Mouse (Mus musculus) naive thymus-derived CD4-positive, alpha-beta T cell, adult 2 months (primary cell): ENCODE data around the gene Dgki.

Experiments
- DNase-seq: peaks from one replicate; pipeline ENCODE4 v3.0.0-alpha.2; 2011; ENCODE audit warnings: low read depth

The Dgki gene

DNA sequence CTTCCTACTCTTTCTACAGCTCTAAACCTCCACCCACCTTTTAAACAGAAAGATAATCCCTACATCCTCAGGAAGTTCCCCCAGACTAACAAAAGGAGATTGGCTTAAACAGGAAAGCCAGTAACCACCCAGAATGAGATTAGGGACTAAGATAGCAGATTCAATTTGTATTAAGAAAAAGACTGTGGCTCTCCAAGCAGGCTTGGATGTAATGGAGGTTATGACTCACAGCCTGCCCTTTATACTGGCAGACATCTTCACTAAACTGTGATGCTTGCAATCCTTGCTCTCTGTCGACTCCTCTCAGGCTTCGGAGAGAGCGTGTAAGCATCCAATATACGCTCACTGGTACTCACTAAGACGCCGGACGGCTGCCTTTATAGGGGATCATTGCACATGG is 236.7 kb downstream of the Dgki start:
- DNase-seq, result no peak

DNA sequence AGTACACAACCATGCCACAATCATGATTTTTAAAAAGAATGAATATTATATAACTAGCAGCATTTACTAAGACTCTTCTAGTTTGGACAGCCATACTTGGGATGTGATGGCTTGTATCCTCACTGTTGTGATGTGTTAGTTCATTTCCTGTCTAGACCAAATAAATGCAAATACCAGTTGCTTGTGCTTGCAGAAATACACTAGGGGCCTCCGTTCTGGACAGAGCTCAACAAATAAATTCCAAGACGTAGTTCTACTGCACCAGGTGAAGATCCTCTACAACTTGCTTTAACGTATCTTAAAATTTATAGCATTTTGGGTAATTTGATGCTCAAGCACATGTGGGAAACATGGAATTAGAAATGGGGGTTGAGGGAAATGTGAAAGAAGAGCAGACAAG is 239.9 kb downstream of the Dgki start:
- DNase-seq, result no peak

DNA sequence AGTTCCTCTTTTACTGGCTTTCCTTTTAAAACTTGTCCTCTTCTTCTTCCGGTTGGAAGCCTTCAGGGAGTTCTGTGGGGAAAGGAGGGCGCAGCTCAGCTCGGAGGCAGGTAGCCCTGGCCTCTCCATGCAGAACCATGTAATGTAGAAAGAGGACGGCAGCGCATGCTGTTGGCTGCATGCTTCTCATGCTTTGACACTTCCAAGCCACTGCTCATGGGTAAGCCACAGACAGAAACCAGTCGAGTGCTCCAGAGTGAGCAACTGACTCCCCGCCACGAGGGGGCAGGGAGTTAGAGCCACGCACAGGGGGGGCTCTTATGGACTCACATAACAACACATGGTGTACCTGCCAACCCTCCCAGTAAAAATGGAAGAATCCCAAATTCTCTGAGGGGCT is 242.0 kb downstream of the Dgki start:
- no peak for DNase-seq

DNA sequence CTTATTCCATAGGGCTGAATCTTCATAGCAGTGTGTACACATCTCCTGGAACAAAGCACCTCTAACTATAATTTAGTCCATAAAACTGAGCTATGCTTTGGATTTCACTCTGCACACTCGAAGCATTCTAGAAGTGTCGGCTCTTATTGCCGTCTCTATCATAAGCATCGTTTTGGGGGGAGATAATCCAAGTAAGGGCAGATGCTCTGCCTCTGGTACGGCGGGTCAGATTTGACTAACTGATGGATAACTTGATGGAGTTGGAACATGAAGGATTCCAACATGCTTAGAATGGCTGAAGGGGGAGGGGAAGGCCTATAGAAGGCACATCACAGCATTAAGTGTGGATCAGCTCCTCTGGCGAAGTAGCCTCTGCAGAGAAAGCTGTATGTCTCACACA is 242.4 kb downstream of the Dgki start:
- no peak for DNase-seq

DNA sequence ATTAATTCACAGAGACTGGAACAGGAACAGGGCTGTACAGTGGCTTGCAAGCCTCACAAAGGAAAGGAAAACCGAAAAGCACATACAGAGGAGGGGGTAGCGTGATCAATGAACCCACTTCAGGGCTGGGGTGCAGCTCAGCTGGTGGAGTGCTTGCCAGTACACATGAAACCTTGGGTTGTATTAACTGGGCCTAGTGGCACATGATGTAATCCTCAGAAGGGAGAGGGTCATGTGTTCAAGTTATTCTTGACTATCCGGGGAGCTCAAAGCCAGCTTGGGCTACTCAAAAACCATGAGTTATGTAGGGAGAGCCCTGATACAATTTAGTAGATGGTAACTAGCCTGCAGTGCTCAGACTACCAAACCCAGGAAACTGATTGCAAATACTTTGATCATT is 244.3 kb downstream of the Dgki start:
- DNase-seq, result no peak

DNA sequence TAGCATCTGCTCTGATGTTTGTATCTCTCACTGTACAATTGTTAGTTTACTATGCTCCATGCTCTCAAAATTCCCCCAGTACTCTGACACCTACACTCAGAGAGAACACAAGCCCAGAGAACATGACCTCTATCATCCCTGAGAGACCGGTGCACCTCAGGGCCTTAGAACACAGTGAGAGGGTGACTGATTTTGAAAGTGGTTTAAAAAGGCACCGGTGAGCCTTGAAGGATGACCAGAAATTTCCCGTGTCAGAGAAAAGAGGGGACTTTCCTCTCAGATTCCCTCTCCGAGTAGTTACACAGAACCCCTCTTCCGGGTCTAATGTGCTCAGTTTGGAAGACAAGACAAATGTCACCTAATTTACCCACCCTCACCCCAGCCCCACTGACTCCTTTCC is 244.9 kb downstream of the Dgki start:
- no peak for DNase-seq

DNA sequence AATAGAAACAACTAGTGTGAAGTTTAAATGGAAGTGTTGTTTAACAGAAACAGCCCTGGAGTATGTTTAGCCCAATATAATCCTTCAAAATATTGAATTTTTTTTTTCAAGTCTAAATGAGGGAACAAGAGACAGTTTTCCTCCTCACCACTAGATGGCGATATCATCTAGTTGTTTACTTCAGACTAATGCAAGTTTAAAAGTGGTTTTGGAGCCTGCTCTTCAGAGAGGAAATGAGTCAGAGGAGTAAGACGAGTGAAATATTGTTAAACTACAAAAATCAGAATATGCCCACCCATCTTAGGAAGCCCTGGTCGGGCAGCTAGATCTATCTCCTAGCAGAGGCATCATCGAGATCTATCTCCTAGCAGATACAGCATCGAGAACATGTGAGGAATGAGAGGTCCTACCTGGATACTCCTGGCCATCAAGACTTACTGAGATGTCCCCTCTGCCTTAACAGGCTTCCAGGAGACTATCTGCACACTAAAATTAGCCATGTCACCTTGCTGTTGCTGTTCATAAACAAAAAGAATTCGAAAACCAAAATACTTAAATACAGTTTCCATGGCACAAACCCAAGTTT is 245.5 kb downstream of the Dgki start:
- peak; percentile 46 for DNase-seq

DNA sequence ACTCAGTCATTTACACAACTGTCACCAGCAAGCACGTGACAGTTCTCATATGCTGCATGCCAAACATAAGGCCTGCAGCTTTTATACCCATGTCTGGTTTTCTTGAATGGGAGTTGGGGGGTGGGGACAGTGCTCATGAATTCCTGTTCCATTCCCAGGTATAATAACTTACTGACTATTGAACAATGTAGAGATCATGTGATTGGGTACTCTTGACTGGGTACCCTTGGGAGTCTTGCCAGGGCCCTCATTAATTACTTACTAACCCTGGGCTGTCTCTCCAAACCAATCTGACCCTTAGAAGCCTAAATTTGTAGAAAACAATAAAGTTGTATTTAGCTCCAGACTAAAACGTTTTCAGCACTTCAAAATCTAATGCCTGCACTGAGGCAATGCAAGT is 246.6 kb downstream of the Dgki start:
- no peak for DNase-seq

DNA sequence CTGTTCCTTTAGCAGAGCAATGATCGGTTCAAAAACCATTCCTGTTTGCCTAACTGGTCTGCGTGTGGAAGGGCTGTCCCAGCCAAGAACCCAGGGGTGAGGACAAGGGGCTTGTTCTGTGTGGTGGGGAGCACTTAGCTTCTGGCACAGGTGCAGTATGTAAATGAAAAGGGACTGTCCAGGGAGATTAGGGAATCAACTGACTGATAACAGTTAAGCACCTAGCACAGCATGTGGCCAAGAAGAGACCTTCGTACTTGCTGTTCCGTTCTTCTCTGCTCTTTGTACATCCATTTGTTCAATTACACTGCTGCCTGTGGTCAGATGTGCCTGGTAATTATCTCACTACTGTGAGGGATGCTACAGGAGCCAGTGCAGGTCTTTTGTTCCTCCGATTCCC is 248.3 kb downstream of the Dgki start:
- DNase-seq, result no peak

DNA sequence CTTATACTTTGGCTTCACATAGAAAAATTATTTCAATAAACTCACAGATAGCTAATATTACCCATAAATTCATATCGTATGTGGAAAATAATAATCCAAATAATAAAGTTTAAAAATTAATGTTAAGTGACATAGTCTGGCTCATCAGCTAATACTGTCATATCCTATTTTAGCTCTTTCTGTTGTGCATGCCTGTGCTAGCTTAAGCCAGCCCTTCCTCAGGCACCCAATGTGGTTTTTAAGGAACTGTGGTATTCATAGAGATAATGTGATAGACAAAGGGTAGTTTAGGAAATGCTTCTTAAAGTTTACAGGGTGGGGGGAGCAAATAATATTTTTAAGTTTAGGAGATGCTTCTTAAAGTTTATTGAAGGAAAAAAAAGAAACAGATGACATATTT is 248.8 kb downstream of the Dgki start:
- no peak for DNase-seq

DNA sequence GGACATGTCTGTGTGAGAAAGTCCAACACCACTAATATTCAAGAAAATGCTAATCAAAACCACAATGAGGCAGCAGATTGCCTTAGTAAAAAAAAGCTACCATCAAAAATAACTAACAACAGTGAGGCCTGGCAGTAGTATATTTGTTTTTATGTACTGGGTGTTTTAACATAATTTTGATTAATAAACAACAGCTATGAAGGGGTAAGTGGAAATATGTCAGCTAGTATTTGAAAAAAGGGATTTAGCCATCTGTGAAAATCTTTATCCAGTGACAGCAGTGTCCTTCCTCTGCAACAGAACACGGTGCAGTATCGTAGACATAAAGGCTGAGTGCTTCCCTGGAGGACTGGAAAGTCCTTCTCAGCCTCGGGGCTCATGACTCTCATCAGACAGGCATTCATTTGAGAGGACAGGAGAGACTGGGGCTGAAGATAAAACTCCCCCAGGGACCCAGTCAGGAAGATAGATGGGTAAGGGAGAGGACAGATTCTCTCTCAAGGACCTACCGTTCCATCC is 252.3 kb downstream of the Dgki start:
- no peak for DNase-seq

DNA sequence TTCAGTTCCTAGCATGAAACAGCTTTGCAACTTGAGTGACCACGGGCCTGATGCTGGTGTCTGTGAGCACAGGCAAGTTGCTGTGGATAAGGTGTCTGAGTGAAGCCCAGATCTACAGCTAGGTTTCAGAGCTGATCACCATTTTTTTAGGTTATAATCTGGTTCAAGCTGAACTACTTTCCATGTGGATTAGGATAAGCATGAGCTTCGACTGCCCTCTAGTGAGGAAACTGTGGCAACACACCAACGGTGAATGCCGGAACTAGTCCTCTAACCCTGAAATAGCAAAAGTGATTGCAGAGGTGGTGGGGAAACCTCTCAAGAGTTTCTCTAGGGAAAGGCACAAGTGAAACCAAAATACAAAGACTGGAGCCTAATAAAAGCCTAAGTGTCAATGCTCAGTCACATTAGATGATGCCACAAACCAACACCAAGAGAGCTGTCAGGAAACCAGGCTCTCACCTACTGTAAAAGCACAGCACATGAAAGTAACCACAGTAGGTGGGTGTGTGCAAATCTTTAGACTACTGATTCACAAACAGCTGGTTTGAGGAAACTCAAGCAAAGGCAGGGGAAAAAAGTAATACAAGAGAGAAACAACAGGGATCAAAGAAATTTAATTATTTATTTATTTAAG is 253.7 kb downstream of the Dgki start:
- peak; percentile 34 for DNase-seq

DNA sequence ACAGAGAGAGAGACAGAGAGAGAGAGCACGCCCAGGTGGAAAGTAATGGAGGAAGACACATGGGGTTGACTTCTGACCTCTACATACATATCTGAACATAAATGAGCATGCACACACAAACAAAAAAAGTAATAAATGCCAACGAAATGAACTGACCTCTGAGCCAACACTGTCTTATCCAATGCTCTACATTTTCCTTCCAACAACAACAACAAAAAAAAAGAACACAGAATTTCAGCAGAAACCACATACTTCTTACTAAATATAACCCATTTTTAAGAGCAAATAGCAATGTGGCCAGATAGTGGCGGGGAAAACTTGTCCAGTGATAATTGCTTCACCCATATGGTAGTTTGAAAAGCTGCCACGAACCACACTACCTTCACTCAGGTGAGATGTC is 255.2 kb downstream of the Dgki start:
- DNase-seq, result no peak

DNA sequence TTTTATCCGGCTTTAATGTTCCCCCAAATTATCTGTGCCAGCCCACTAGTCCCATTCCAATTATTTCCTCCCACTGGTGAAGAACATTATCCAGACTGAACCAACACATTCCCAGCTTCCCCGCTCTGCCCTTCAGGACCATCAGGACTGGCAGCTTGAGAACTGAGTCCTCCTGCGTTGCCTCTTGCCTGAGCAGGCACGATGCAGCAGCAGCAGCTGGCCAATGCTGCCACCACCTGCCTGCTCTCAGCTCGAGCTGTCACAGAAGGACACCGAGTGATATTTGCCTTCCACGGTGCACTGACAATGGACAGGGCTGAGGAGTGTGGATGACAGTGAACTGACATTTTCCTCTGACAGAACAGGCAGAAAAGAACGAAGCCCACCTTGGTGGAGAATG is 261.5 kb downstream of the Dgki start:
- DNase-seq, result no peak

DNA sequence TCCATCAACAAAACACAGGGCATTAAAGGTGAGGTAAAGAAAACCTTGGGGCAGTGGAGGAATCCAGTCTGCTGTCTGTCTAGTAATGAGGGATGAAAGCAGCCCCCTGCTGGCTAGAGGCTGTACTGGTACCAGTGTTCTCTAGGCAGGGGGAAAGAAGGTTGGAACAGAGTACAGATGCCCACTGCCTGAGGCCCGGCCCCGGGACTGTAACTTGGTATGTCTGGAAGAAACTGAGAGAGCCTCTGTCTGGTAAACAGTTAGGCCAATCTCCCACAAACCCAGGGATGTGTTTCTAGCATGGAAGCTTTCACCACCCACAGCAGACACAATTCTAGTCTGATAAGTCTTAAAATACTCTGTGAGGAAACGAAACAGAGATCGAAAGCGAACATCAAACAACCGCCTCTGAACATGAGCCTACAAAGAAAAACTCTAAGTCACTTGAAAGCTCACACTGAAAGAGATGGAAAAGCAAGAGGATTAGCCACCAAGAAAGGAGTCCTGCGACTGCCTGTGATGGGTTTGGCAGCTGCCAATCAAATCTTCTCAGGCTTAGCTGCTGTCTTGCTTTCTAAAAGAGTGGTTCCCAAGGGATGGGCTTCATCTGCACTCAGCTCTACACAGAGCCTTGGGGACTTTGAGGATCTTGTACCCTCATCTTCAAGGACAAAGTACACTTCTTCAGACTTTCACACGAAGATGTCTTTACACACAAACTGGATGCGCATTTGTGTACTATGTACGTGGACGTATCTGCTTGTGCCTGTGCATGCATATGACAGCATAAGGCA is 262.7 kb downstream of the Dgki start:
- peak; percentile 4 for DNase-seq

DNA sequence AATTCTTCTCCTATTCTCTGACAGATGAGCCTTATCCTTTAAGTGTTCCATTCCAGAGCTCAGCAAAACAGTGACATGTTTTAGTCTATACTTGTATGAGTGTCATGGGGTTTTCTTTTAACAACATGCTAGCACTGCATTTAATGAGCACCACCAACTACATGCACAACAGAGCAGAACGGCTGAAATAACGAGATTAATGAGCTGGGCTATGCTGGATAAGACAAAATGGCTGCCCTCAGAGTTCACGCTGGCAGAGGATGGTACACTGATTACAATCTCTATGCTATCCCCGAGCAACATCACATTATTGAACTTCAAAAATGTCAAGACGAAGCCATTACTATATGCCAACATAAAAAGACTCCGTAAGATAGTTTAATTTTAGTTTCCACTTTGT is 264.3 kb downstream of the Dgki start:
- no peak for DNase-seq

DNA sequence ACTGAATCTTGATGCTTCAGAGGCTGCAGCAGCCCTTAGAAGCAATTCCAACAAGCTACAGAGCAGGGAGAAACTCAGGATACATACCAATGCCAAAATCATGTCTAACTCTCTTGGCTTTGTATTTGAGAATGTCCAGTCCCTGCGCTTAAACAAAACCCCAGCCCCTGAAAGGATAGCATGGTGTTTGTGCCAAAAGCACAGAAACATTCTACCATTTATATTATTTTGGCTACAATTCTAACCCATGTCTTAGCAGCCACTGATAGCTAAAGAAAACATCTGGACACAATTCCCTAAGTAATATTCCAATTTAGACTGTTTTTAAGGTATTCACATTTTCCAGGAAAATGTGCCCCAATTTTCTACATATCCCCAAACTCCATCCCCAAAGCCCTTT is 269.0 kb downstream of the Dgki start:
- DNase-seq, result no peak

DNA sequence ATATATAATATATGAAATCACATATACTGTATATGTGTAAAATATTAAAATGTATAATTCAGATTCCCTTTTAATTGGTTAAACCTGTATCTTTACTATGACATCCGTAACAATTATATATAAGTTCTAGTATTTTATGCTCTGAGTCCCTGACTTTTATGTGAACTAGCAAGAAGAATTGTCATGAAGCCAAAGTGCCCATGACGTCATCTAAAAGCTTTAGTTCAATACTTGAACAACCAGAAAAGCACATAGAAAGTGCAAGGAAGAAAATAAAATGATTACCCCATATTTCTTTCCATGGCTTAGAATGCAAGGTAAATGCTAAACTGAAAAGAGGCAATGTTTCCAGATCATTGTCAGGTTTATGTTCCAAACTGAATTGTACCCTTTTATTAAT is 269.6 kb downstream of the Dgki start:
- DNase-seq, result no peak

DNA sequence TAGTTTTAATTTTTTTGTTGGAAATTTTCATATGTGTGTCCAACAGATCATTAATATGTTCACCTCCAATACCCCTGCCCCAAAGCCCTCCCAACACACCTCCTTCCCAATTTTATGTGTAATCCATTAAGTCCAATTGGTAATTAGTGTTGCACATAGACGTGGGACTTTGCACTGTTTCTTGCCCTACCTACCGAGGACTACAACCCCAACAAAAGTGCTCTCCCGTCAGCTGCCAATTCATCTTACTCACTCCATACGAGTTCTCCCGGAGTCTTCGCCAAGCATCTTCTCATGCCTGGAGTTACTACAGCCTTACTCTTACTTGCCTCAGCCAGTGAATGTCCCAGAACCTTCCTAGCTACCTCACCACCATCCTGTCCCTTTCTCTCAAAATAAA is 271.1 kb downstream of the Dgki start:
- no peak for DNase-seq

DNA sequence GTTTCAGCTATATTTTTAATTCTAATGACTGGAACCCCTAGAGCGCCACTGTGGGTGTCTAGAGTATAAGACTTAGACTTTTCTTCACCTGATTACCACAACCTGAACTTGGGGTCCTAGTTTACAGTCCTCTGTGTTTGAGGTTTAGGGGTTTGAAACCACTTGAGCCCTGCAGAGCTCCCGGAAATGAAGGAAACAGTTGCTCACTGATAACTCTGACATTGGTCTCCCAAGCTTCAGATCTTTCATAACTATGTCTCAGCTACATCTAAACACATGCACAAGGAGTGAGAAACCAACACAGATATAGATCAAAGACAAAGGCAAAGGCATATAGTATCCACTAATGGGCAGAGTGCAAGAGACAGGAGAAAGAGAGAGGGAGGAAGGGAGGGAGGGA is 271.7 kb downstream of the Dgki start:
- DNase-seq, result no peak

DNA sequence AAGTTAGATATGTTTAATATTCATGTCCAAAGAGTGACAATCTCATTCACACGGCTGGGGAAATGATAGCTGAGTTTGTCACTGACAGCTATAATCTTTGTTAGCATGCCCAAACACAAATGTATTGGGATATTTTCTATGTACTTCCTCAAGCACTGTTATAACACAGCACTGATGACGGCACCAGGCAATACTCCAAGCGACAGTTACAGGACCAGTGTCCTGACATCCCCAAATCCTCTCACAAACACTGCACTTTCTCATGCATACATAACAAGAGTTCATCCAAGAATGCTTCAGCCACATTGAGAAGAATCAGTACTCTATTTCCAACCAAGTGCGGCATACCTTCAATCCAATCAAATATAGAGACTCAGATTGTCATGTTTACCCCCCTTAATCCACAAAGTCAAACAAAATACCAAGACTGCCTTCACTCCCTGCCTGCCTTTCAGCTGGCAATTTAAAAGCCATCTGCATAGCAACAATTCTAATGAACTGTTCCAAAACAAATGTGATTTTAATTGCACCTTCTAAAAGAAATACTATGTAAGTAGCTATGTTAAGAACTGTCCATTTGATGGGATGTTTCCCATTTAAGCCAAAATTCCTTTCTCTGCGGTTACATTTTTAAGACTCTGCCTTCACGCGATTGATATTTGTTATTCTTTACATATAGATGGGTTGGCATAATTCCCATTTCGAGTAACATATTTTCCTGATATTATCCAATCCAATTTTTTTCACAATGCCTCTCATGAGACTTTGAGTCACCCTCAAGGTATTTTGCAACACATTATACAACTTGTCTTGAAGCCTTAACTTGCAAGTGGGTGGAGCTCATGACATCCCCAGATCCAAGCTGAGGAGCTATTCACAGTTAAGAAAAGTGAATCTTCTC is 273.4 kb downstream of the Dgki start:
- DNase-seq, result no peak

DNA sequence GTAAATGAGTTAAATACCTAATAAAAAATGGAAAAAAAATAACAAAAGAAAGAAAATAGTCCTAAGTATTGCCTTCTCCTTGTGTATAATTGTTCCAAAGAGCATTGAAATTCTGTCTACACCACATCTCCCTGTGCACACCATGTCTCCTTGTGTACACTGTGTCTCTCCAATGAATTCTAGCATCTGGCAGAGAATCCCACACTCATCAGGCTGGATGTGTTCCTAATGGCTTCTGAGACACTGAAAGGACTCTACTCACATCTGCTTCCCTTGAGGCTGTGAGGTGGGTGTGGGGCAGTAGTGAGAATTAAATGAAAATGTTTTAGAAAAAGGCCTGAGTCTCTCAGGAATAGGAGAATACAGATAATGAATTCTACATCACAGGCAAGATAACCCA is 283.9 kb downstream of the Dgki start:
- DNase-seq, result no peak
